ENCODE assay signal across 27 mouse cellular contexts in genomic region chr6:103366782-103367491, GRCm38 (mm10).
A peak's percentile ranks its signal among the peaks of the same experiment; 100 is the strongest.
DNase-seq lines count a peak whose midpoint lies in the region; ATAC-seq lines count a peak whose summit lies in the region.
"Had no signal": no experiment of that assay in that cellular context is flagged by ENCODE, and none has a peak within 500 bp of the region (broad histone marks: within the 10 kb centered on the region; RNA-seq: fewer than 3 reads in every experiment).

No protein-coding gene starts in this region.

- DNase-seq in midbrain, embryonic 11.5 days (ENCODE audit: low spot score, missing footprints), result peak; percentile 39
- DNase-seq in splenic B cell, adult 2 months (ENCODE audit: low read depth, low spot score), result peak; percentile 4
- no peak for DNase-seq in layer of hippocampus, adult 18-20 months (ENCODE audit: low spot score in 2 of 2)
- no peak for DNase-seq in frontal cortex, postnatal 10 days (ENCODE audit: low spot score in 2 of 2)
- DNase-seq: adrenal gland, postnatal 10 days; adrenal gland, postnatal 36 days; cerebellum, adult 11-12 months; cerebellum, adult 8-10 months; cerebellum, postnatal 10 days; cerebellum, postnatal 36 days; gastrocnemius, adult 2 months; gastrocnemius, postnatal 14 days; heart, adult 18-20 months; heart, postnatal 10 days; heart, postnatal 36 days had no signal

- H3K9ac ChIP-seq in midbrain, embryonic 11.5 days (ENCODE audit: low read length), result no peak overlapping the region
- H3K9ac ChIP-seq in midbrain, embryonic 15.5 days, result no peak overlapping the region
- H3K9ac ChIP-seq in neural tube, embryonic 15.5 days (replicated peaks), result no peak overlapping the region
- H3K9ac ChIP-seq: forebrain, embryonic 13.5 days; heart, embryonic 12.5 days; heart, embryonic 15.5 days; hindbrain, embryonic 12.5 days; hindbrain, embryonic 15.5 days had no signal

- no peaks in the 10 kb centered on the region for H3K9me3 ChIP-seq in midbrain, embryonic 11.5 days (ENCODE audit: control insufficient read depth, low read length)
- no peaks in the 10 kb centered on the region for H3K9me3 ChIP-seq in midbrain, embryonic 15.5 days
- no peaks in the 10 kb centered on the region for H3K9me3 ChIP-seq in neural tube, embryonic 15.5 days (replicated peaks)
- H3K9me3 ChIP-seq: forebrain, embryonic 10.5 days; forebrain, embryonic 13.5 days; heart, embryonic 12.5 days; heart, embryonic 15.5 days; hindbrain, embryonic 12.5 days; hindbrain, embryonic 15.5 days had no signal

- no peak for ATAC-seq in midbrain, embryonic 11.5 days (ENCODE audit: low FRiP score)
- no peak for ATAC-seq in midbrain, embryonic 15.5 days (replicated peaks)
- peak; percentile 97 for ATAC-seq in common myeloid progenitor, adult 5-6 weeks (replicated peaks; ENCODE audit: low read depth, poor library complexity, severe bottlenecking)
- ATAC-seq in megakaryocyte, adult 5-6 weeks (ENCODE audit: poor library complexity, severe bottlenecking), result peak; percentile 95
- ATAC-seq in neural tube, embryonic 15.5 days (ENCODE audit: low FRiP score), result no peak
- ATAC-seq: activated CD4-positive, CD25-positive, alpha-beta regulatory T cell, adult 4 months; forebrain, embryonic 13.5 days; forebrain, embryonic 16.5 days had no signal

- no peak overlapping the region for H3K27ac ChIP-seq in midbrain, embryonic 11.5 days (ENCODE audit: low read depth, low read length)
- no peak overlapping the region for H3K27ac ChIP-seq in midbrain, embryonic 15.5 days
- H3K27ac ChIP-seq in neural tube, embryonic 15.5 days (replicated peaks), result no peak overlapping the region
- H3K27ac ChIP-seq: forebrain, embryonic 10.5 days; forebrain, embryonic 13.5 days; gastrocnemius, adult 2 months; heart, embryonic 15.5 days; hindbrain, embryonic 12.5 days; hindbrain, embryonic 15.5 days had no signal

- no peaks in the 10 kb centered on the region for H3K27me3 ChIP-seq in midbrain, embryonic 11.5 days (ENCODE audit: control insufficient read depth, insufficient read depth, low read length)
- no peaks in the 10 kb centered on the region for H3K27me3 ChIP-seq in midbrain, embryonic 15.5 days (replicated peaks)
- H3K27me3 ChIP-seq in splenic B cell, adult 2 months (ENCODE audit: control insufficient read depth, insufficient read depth, low read length, poor library complexity, severe bottlenecking), result no peaks in the 10 kb centered on the region
- H3K27me3 ChIP-seq in neural tube, embryonic 15.5 days (replicated peaks), result no peaks in the 10 kb centered on the region
- H3K27me3 ChIP-seq: forebrain, embryonic 13.5 days; heart, embryonic 12.5 days; heart, embryonic 15.5 days; hindbrain, embryonic 12.5 days; hindbrain, embryonic 15.5 days had no signal

- no peak overlapping the region for H3K4me2 ChIP-seq in midbrain, embryonic 11.5 days
- H3K4me2 ChIP-seq in midbrain, embryonic 15.5 days, result no peak overlapping the region
- H3K4me2 ChIP-seq in neural tube, embryonic 15.5 days, result no peak overlapping the region
- H3K4me2 ChIP-seq: forebrain, embryonic 13.5 days; heart, embryonic 12.5 days; heart, embryonic 15.5 days; hindbrain, embryonic 12.5 days; hindbrain, embryonic 15.5 days had no signal

- WGBS in midbrain, embryonic 11.5 days, result 84% methylated on average over 2 of the region's 2 CpGs
- 85% methylated on average over 2 of the region's 2 CpGs for WGBS in midbrain, embryonic 15.5 days
- WGBS in neural tube, embryonic 15.5 days, result 86% methylated on average over 2 of the region's 2 CpGs

- no peak overlapping the region for H3K4me3 ChIP-seq in midbrain, embryonic 11.5 days (ENCODE audit: low read depth, low read length)
- H3K4me3 ChIP-seq in midbrain, embryonic 15.5 days, result no peak overlapping the region
- no peak overlapping the region for H3K4me3 ChIP-seq in neural tube, embryonic 15.5 days (replicated peaks)
- H3K4me3 ChIP-seq: forebrain, embryonic 10.5 days; forebrain, embryonic 13.5 days; gastrocnemius, adult 2 months; heart, embryonic 12.5 days; heart, embryonic 15.5 days; hindbrain, embryonic 12.5 days; hindbrain, embryonic 15.5 days had no signal

- H3K36me3 ChIP-seq in midbrain, embryonic 11.5 days (ENCODE audit: control insufficient read depth, insufficient read depth, low read length), result no peaks in the 10 kb centered on the region
- H3K36me3 ChIP-seq in midbrain, embryonic 15.5 days (replicated peaks), result no peaks in the 10 kb centered on the region
- H3K36me3 ChIP-seq in splenic B cell, adult 2 months (ENCODE audit: control insufficient read depth, insufficient read depth, low read length, poor library complexity, severe bottlenecking), result no peaks in the 10 kb centered on the region
- no peaks in the 10 kb centered on the region for H3K36me3 ChIP-seq in neural tube, embryonic 15.5 days
- H3K36me3 ChIP-seq: forebrain, embryonic 10.5 days; heart, embryonic 12.5 days; heart, embryonic 15.5 days; hindbrain, embryonic 12.5 days; hindbrain, embryonic 15.5 days had no signal

- H3K4me1 ChIP-seq in midbrain, embryonic 11.5 days (ENCODE audit: control insufficient read depth, insufficient read depth, low read length), result no peaks in the 10 kb centered on the region
- H3K4me1 ChIP-seq in midbrain, embryonic 15.5 days, result no peaks in the 10 kb centered on the region
- no peaks in the 10 kb centered on the region for H3K4me1 ChIP-seq in neural tube, embryonic 15.5 days
- H3K4me1 ChIP-seq: forebrain, embryonic 10.5 days; forebrain, embryonic 13.5 days; heart, embryonic 12.5 days; heart, embryonic 15.5 days; hindbrain, embryonic 12.5 days; hindbrain, embryonic 15.5 days had no signal

Comparison
In these comparisons a context has a peak if more than half of its experiments do, and no peak if none do; other contexts are left out.
1. ATAC-seq: peak in common myeloid progenitor, adult 5-6 weeks (single experiment) and megakaryocyte, adult 5-6 weeks (single experiment); none in midbrain, embryonic 11.5 days (single experiment), midbrain, embryonic 15.5 days (single experiment) and neural tube, embryonic 15.5 days (single experiment).
2. DNase-seq: peak in midbrain, embryonic 11.5 days (single experiment) and splenic B cell, adult 2 months (single experiment); none in layer of hippocampus, adult 18-20 months (0 of 2) and frontal cortex, postnatal 10 days (0 of 2).